Mouse (Mus musculus) midbrain, postnatal 0 days (tissue): Measurements from ENCODE around the gene 1190007I07Rik. TPM values are rescaled to one million over a fixed set of nuclear protein-coding genes. Genes with fewer than 3 reads are reported as not detected.
A peak's percentile ranks its signal among the peaks of the same experiment; 100 is the strongest.

Experiments used
- ATAC-seq: fragments of 200-750 bp; cut with Nextera tagmentation; 2 replicates; pipeline ENCODE4 v1.8.0; 2017; ENCODE audit warnings: moderate number of reproducible peaks, mild to moderate bottlenecking, moderate TSS enrichment, moderate library complexity; ENCODE audit not compliant: low FRiP score
- DNase-seq: peaks from one replicate; pipeline ENCODE4 v3.0.0-alpha.2; 2015; ENCODE audit warnings: low spot score
- H3K27ac ChIP-seq: fragments of 300-500 bp; sonication (generic); 2 replicates; pipeline ENCODE4 v1.5.1; 2014; ENCODE audit warnings: low read depth, mild to moderate bottlenecking, low read length, mixed read lengths
- H3K27me3 ChIP-seq: fragments of 300-500 bp; sonication (generic); 2 replicates; pipeline ENCODE4 v1.6.1; 2014; ENCODE audit warnings: low read length, control low read depth, mixed read lengths; ENCODE audit not compliant: insufficient read depth
- H3K36me3 ChIP-seq: fragments of 300-500 bp; sonication (generic); 2 replicates; pipeline ENCODE4 v1.6.1; 2014; ENCODE audit warnings: low read length, control low read depth, mixed read lengths; ENCODE audit not compliant: insufficient read depth
- H3K4me1 ChIP-seq: fragments of 300-500 bp; sonication (generic); 2 replicates; pipeline ENCODE4 v1.6.1; 2014; ENCODE audit warnings: mild to moderate bottlenecking, control low read depth, antibody characterized with exemption, low read length, mixed read lengths; ENCODE audit not compliant: insufficient read depth
- H3K4me2 ChIP-seq: fragments of 300-500 bp; sonication (generic); 2 replicates; pipeline ENCODE4 v1.6.1; 2014; ENCODE audit warnings: low read depth, mild to moderate bottlenecking, low read length, mixed read lengths; ENCODE audit not compliant: poor library complexity, severe bottlenecking
- H3K4me3 ChIP-seq: fragments of 300-500 bp; sonication (generic); 2 replicates; pipeline ENCODE4 v1.5.1; 2014; ENCODE audit warnings: low read depth, mild to moderate bottlenecking, low read length, moderate library complexity
- H3K9ac ChIP-seq: fragments of 300-500 bp; sonication (generic); replicated peaks from 2 replicates; pipeline ENCODE4 v1.6.1; 2014; ENCODE audit warnings: mild to moderate bottlenecking, low read length, moderate library complexity, mixed read lengths; ENCODE audit not compliant: poor library complexity, severe bottlenecking
- H3K9me3 ChIP-seq: fragments of 300-500 bp; sonication (generic); 2 replicates; pipeline ENCODE4 v1.6.1; 2016; ENCODE audit warnings: low read length, control low read depth
- CTCF ChIP-seq: IDR thresholded peaks from 2 replicates; pipeline ENCODE4 v1.5.1; 2016; ENCODE audit warnings: antibody characterized with exemption, mild to moderate bottlenecking
- WGBS: fragments of 180-500 bp; shearing (Covaris S2); extraction: QIAGEN DNeasy Blood & Tissue Kit; methylation state at CpG from one replicate; pipeline ENCODE4 v1.1.7; 2014; 5-methylcytosine and 5-hydroxymethylcytosine counted together
- polyA plus RNA-seq: library from polyadenylated mRNA; unstranded; fragments of >200 nt; fragmentation: Nextera tagmentation; extraction: Ambion mirVana; gene quantifications from 2 replicates; pipeline ENCODE4 v1.2.1, GENCODE M21; 2015
- total RNA-seq: library from RNA; depleted of rRNA; stranded (reverse); fragments of >200 nt; gene quantifications from 2 replicates; pipeline ENCODE4 v1.2.3, GENCODE M21; 2014

1190007I07Rik gene
- total and polyA plus RNA-seq, 2 experiments from 2014 or later: 21.5 to 37.9 TPM

DNA sequence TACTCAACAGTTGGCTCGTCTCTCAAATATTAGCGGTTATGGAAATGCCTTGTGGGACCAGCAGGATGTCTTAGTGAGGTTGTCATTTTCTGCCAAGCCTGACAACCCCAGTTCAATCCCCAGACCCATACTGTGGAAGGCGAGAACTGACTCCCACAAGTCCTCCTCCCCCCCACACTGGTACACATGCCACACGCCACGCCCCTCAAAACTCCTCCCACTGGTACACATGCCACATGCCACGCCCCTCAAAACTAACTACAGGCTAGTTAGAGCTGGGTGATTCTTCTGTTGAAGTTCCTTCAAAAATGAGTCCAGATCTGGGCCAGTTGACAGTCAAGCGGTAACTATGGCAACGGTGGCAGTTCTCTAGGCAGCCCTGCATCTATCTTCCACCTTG lies 23.1 kb upstream of the 1190007I07Rik start:
- Histone ChIP-seq H3K4me1 (no peaks in the 10 kb centered on the region), H3K36me3 (peaks cover 49% of the 10 kb centered on the region), H3K9ac (no peak overlapping the region), H3K27me3 (no peaks in the 10 kb centered on the region), H3K4me3 (no peak overlapping the region), H3K9me3 (no peaks in the 10 kb centered on the region), H3K27ac (no peak overlapping the region), H3K4me2 (no peak overlapping the region)
- 95% methylated on average over 8 of the region's 8 CpGs for WGBS
- DNase-seq: peak; percentile 14
- ATAC-seq: no peak
- no peak for TF ChIP-seq CTCF

DNA sequence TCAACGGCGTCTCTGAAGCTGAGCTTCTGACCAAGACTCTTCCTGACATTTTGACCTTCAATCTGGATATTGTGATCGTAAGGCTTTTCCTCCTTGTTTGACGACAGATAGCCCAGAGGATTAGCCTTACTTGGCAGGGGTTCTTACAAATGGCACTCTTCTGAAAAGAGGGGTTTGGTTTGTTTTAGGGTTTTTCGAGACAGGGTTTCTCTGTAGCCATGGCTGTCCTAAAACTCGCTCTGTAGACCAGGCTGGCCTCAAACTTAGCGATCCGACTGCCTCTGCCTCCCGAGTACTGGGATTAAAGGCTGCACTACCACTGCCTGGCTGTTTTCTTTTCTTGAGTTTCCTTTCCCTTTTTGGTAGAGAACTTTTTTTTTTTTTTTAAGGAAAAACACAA lies 18.5 kb upstream of the 1190007I07Rik start:
- Histone ChIP-seq H3K4me1 (no peaks in the 10 kb centered on the region), H3K27me3 (no peaks in the 10 kb centered on the region), H3K9me3 (no peaks in the 10 kb centered on the region), H3K36me3 (peaks cover 56% of the 10 kb centered on the region), H3K4me2 (no peak overlapping the region), H3K9ac (no peak overlapping the region), H3K27ac (no peak overlapping the region), H3K4me3 (no peak overlapping the region)
- WGBS: 84% methylated on average over 7 of the region's 9 CpGs
- TF ChIP-seq CTCF: no peak
- DNase-seq (no peak), ATAC-seq (no peak)

DNA sequence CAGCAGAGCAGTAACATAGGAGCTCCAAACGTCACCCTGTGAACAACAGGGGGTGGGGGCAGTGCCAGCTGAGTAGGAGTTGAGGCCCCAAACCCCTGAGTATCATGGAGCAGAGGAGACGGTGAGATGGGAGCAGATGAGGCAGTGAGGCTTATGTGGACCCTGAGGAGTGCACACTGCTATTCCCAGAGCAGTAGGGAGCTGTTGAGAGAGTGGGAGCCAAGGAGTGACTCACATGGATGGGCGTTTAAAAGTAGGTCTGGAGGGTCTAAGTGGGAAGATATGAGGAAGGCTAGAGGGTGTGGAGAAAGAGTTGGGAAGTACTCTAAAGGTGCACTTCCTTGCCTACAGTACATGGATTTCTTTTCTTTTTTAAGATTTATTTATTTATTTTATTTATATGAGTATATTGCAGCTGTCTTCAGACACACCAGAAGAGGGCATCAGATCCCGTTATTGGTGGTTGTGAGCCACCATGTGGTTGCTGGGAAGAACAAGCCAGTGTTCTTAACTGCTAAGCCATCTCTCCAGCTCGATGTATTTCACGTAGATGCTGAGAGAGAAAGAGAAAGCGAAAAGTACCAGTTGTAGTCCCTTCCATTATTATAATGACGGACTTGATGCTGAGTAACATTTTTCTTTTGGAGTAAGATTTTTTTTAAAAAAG lies 16.1 kb upstream of the 1190007I07Rik start:
- Histone ChIP-seq H3K27ac (no peak overlapping the region), H3K36me3 (peaks cover 39% of the 10 kb centered on the region), H3K4me2 (no peak overlapping the region), H3K27me3 (no peaks in the 10 kb centered on the region), H3K9ac (no peak overlapping the region), H3K9me3 (no peaks in the 10 kb centered on the region), H3K4me1 (no peaks in the 10 kb centered on the region), H3K4me3 (no peak overlapping the region)
- TF ChIP-seq CTCF: peak; percentile 23
- 91% methylated on average over 8 of the region's 8 CpGs for WGBS
- DNase-seq: no peak
- ATAC-seq: no peak

DNA sequence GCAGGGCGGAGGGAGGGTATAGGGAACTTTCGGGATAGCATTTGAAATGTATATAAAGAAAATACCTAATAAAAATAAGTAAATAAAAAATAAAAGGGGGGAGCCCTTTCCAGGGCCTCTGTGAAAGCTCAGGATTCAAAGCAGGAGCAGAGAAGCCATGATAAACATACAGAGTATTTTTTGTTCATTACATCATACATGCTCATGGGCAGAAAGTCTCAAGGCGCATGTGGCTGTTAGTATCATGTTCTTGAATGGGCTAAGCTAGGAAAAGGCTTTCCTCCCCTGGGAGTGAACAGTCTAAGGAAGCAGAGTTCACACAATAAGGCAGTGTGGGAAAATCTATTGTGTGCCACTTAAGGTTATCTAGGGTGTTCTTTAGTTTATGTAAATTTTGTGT lies 13.3 kb upstream of the 1190007I07Rik start:
- H3K4me2 ChIP-seq: no peak overlapping the region
- no peak overlapping the region for H3K9ac ChIP-seq
- H3K27me3 ChIP-seq: no peaks in the 10 kb centered on the region
- 97% methylated on average over 3 of the region's 3 CpGs for WGBS
- no peaks in the 10 kb centered on the region for H3K9me3 ChIP-seq
- no peak for TF ChIP-seq CTCF
- ATAC-seq: no peak
- H3K4me1 ChIP-seq: peaks cover 2% of the 10 kb centered on the region; the same call in 1 of the 2 replicates
- H3K4me3 ChIP-seq: no peak overlapping the region
- H3K36me3 ChIP-seq: peaks cover 23% of the 10 kb centered on the region
- DNase-seq: no peak
- H3K27ac ChIP-seq: no peak overlapping the region

DNA sequence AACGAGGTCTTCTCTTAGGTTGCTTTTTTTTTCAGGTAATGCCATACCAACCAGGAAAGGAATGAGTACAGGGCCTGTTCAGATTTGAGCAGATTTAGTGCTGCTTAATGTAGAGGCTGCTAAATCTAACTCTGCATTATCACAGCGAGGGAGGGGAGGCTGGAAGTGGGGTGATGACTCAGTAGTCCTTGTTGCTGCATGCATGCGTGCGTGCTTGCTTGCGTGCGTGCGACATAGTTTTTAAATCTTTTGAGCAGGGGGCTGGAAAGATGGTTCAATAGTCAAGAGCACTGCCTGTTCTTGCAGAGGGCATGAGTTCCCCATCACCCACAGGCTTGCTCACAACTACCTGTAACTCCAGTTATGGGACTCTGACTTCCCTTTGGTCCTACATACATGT lies 11.3 kb upstream of the 1190007I07Rik start:
- DNase-seq: no peak
- Histone ChIP-seq H3K9me3 (no peaks in the 10 kb centered on the region), H3K27ac (no peak overlapping the region), H3K4me2 (no peak overlapping the region), H3K9ac (no peak overlapping the region), H3K36me3 (peaks cover 8% of the 10 kb centered on the region; the same call in 1 of the 2 replicates), H3K4me1 (peaks cover 12% of the 10 kb centered on the region; the same call in 1 of the 2 replicates), H3K4me3 (no peak overlapping the region), H3K27me3 (no peaks in the 10 kb centered on the region)
- no peak for TF ChIP-seq CTCF
- no peak for ATAC-seq
- 99% methylated on average over 7 of the region's 7 CpGs for WGBS

DNA sequence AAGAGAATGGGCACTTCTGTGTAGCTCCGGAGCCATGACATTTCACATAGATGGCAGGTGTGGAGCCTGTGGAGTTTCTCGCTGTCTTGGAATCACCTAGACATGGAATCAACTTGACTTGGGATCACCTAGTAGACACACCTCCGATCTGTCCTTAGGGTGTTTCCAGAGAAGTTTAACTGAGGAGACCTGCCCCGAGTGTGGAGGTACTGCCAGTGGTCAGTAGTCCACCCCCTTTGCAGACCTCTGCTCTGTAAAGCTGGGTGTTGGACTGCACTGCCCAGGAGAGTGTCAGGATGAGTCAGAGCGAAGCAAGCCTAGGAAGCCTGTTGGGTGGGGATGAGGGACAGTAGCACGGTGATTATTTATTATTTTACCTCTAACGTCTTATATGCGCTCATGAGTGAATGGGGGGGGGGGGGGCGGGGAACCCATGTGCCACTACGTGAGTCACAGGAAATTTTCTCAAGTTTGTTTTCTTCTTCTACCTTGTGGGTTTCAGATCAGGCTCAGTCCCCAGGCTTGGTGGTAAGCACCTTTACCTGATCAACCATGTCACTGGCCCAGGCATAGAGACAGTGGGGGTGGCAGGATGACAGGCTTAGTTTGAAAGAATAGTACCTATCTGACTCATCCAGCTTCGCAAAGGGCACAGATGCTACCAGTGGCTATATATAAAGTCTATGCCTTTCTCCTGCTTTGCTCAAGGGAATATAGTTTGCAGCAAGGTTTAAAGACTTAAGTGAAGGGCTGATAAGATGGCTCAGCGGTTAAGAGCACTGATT lies 9.7 kb upstream of the 1190007I07Rik start:
- peaks cover 12% of the 10 kb centered on the region; the same call in 1 of the 2 replicates for H3K4me1 ChIP-seq
- no peaks in the 10 kb centered on the region for H3K27me3 ChIP-seq
- no peaks in the 10 kb centered on the region for H3K9me3 ChIP-seq
- no peak for ATAC-seq
- no peak overlapping the region for H3K27ac ChIP-seq
- no peak for TF ChIP-seq CTCF
- no peak overlapping the region for H3K9ac ChIP-seq
- no peak overlapping the region for H3K4me3 ChIP-seq
- 97% methylated on average over 12 of the region's 12 CpGs for WGBS
- H3K4me2 ChIP-seq: no peak overlapping the region
- H3K36me3 ChIP-seq: 0 out of 2 replicates have a peak, but pooled peaks cover 2% of the 10 kb centered on the region
- DNase-seq: no peak
